Comparison of ENCODE assay signal across 14 mouse cellular contexts in genomic region chr5:22208311-22209021, GRCm38 (mm10).
DNase-seq lines count a peak whose midpoint lies in the region; ATAC-seq and TF ChIP-seq lines count a peak whose summit lies in the region.
"Had no signal": no experiment of that assay in that cellular context is flagged by ENCODE, and none has a peak within 500 bp of the region (broad histone marks: within the 10 kb centered on the region; RNA-seq: fewer than 3 reads in every experiment).

No protein-coding gene starts in this region.

- no peaks in the 10 kb centered on the region for H3K4me1 ChIP-seq in forebrain, embryonic 14.5 days (ENCODE audit: control insufficient read depth, insufficient read depth, low read length)
- H3K4me1 ChIP-seq in forebrain, embryonic 10.5 days: no peaks in the 10 kb centered on the region
- H3K4me1 ChIP-seq in hindbrain, postnatal 0 days (ENCODE audit: insufficient read depth, low read length): no peaks in the 10 kb centered on the region
- no peaks in the 10 kb centered on the region for H3K4me1 ChIP-seq in kidney, adult 2 months (ENCODE audit: control insufficient read depth, insufficient read depth, low read length)
- H3K4me1 ChIP-seq: heart, embryonic 15.5 days had no signal

- no peak overlapping the region for H3K4me3 ChIP-seq in forebrain, embryonic 14.5 days (ENCODE audit: low read depth, low read length)
- no peak overlapping the region for H3K4me3 ChIP-seq in forebrain, embryonic 10.5 days
- H3K4me3 ChIP-seq in hindbrain, postnatal 0 days (ENCODE audit: low read length): no peak overlapping the region
- no peak overlapping the region for H3K4me3 ChIP-seq in kidney, adult 2 months (ENCODE audit: insufficient read depth, low read depth, low read length)
- H3K4me3 ChIP-seq: heart, embryonic 15.5 days had no signal

- H3K9ac ChIP-seq in forebrain, embryonic 14.5 days (ENCODE audit: low read length): no peak overlapping the region
- no peak overlapping the region for H3K9ac ChIP-seq in hindbrain, postnatal 0 days (replicated peaks; ENCODE audit: low read length)
- H3K9ac ChIP-seq: heart, embryonic 15.5 days had no signal

- peak overlapping the region; percentile 14; the same call in 1 of the 2 replicates for H3K27ac ChIP-seq in forebrain, embryonic 14.5 days (ENCODE audit: low read depth, low read length)
- H3K27ac ChIP-seq in forebrain, embryonic 10.5 days: no peak overlapping the region
- H3K27ac ChIP-seq in hindbrain, postnatal 0 days: no peak overlapping the region
- H3K27ac ChIP-seq in kidney, adult 2 months (ENCODE audit: insufficient read depth, low read depth, low read length): no peak overlapping the region
- H3K27ac ChIP-seq: heart, embryonic 15.5 days had no signal

- ATAC-seq in forebrain, embryonic 14.5 days: 0 out of 2 replicates have a peak, but pooled peaks have one; percentile 40
- ATAC-seq in hindbrain, postnatal 0 days: peak; percentile 58
- ATAC-seq: lung, postnatal 0 days had no signal

- H3K9me3 ChIP-seq in forebrain, embryonic 14.5 days (replicated peaks; ENCODE audit: control insufficient read depth, low read length): no peaks in the 10 kb centered on the region
- H3K9me3 ChIP-seq in forebrain, embryonic 10.5 days: no peaks in the 10 kb centered on the region
- H3K9me3 ChIP-seq in hindbrain, postnatal 0 days (ENCODE audit: low read length): no peaks in the 10 kb centered on the region
- H3K9me3 ChIP-seq: heart, embryonic 15.5 days had no signal

- no peaks in the 10 kb centered on the region for H3K27me3 ChIP-seq in forebrain, embryonic 14.5 days (replicated peaks; ENCODE audit: control insufficient read depth, insufficient read depth, low read length)
- H3K27me3 ChIP-seq in forebrain, embryonic 10.5 days (ENCODE audit: poor library complexity, severe bottlenecking): no peaks in the 10 kb centered on the region
- H3K27me3 ChIP-seq in hindbrain, postnatal 0 days (ENCODE audit: insufficient read depth, low read length): no peaks in the 10 kb centered on the region
- no peaks in the 10 kb centered on the region for H3K27me3 ChIP-seq in kidney, adult 2 months (replicated peaks; ENCODE audit: control insufficient read depth, insufficient read depth, low read length)
- H3K27me3 ChIP-seq: heart, embryonic 15.5 days had no signal

- H3K36me3 ChIP-seq in forebrain, embryonic 14.5 days (ENCODE audit: control insufficient read depth, insufficient read depth, low read length): no peaks in the 10 kb centered on the region
- no peaks in the 10 kb centered on the region for H3K36me3 ChIP-seq in forebrain, embryonic 10.5 days (replicated peaks)
- no peaks in the 10 kb centered on the region for H3K36me3 ChIP-seq in hindbrain, postnatal 0 days (ENCODE audit: insufficient read depth, low read length)
- no peaks in the 10 kb centered on the region for H3K36me3 ChIP-seq in kidney, adult 2 months (ENCODE audit: control insufficient read depth, insufficient read depth, low read length)
- H3K36me3 ChIP-seq: heart, embryonic 15.5 days had no signal

- TF ChIP-seq CTCF in hindbrain, postnatal 0 days (IDR thresholded peaks at IDR 0.05; ENCODE audit: low read depth): no peak
- no peak for TF ChIP-seq CTCF in kidney, adult 2 months (conservative IDR thresholded peaks at IDR 0.05; ENCODE audit: insufficient read depth, insufficient read length, low read depth, low read length)

- WGBS in forebrain, embryonic 14.5 days: 67% methylated on average over 8 of the region's 8 CpGs
- WGBS in forebrain, embryonic 10.5 days: 84% methylated on average over 8 of the region's 8 CpGs
- WGBS in hindbrain, postnatal 0 days: 39% methylated on average over 8 of the region's 8 CpGs
- WGBS in kidney, adult 2 months: 76% methylated on average over 8 of the region's 8 CpGs

- no peak overlapping the region for H3K4me2 ChIP-seq in forebrain, embryonic 14.5 days (ENCODE audit: low read length)
- H3K4me2 ChIP-seq in hindbrain, postnatal 0 days (ENCODE audit: low read depth, low read length): 0 out of 2 replicates have a peak overlapping the region, but pooled peaks have one; percentile 2
- H3K4me2 ChIP-seq: heart, embryonic 15.5 days; liver, embryonic 11.5 days had no signal

- DNase-seq in forebrain, embryonic 14.5 days (ENCODE audit: low spot score): peak; percentile 31
- no peak for DNase-seq in forebrain, embryonic 10.5 days (ENCODE audit: extremely low spot score, low spot score)
- DNase-seq in right cerebral cortex, adult 2 months (ENCODE audit: low spot score in 2 of 2): peak; percentile 8 to 10
- no peak for DNase-seq in right cerebral cortex, postnatal 10 days (ENCODE audit: low spot score in 2 of 2)
- peak; percentile 42 for DNase-seq in hindbrain, postnatal 0 days (ENCODE audit: low spot score)
- peak; percentile 8 for DNase-seq in retina, postnatal 7 days (ENCODE audit: low read depth, low spot score)
- DNase-seq in kidney, adult 2 months: no peak
- no peak for DNase-seq in adrenal gland, postnatal 4 days (ENCODE audit: low spot score in 2 of 2)
- DNase-seq: cerebellum, postnatal 25 days; gastrocnemius, postnatal 25 days; kidney, postnatal 14 days had no signal

- no peak for TF ChIP-seq POLR2A in kidney, adult 2 months (IDR thresholded peaks at IDR 0.05; ENCODE audit: low read depth, low read length)

Comparison
In these comparisons a context has a peak if more than half of its experiments do, and no peak if none do; other contexts are left out.
1. DNase-seq: peak in forebrain, embryonic 14.5 days (single experiment), right cerebral cortex, adult 2 months (2 of 2), hindbrain, postnatal 0 days (single experiment) and retina, postnatal 7 days (single experiment); none in forebrain, embryonic 10.5 days (single experiment), right cerebral cortex, postnatal 10 days (0 of 2), kidney, adult 2 months (single experiment) and adrenal gland, postnatal 4 days (0 of 2).